Mouse (Mus musculus) CH12F3 (cell line): Measurements from ENCODE around the gene Negr1.
"Not testable (repeated sequence)": the region's sequence is repeated elsewhere in the genome, so short reads cannot be mapped to it uniquely, and the experiment has no call there.

Experiments used
- in situ Hi-C: fragments of 300-500 bp; cut with MboI; formaldehyde crosslinking; loops from 2 replicates; pipeline ENCODE4 v1.14.3; 2020; ENCODE audit warnings: low sequenced_read_pairs

Negr1 gene

GRCm38 (mm10) chr3:156987113-156987512 lies 425.5 kb downstream of the Negr1 start:
- in situ Hi-C loops, result no loop called here

- in situ Hi-C loops, result no loop called here
Measured at GRCm38 (mm10) chr3:156992171-156992570, 430.6 kb downstream of the Negr1 start.

- in situ Hi-C loops, result no loop called here
Measured at GRCm38 (mm10) chr3:156992811-156993210, 431.2 kb downstream of the Negr1 start.

GRCm38 (mm10) chr3:156999177-156999808 lies 437.7 kb downstream of the Negr1 start:
- in situ Hi-C loops, result no loop called here

GRCm38 (mm10) chr3:157021632-157022031 lies 460.0 kb downstream of the Negr1 start:
- in situ Hi-C loops, result no loop called here

GRCm38 (mm10) chr3:157024580-157024979 lies 463.0 kb downstream of the Negr1 start:
- in situ Hi-C loops, result no loop called here

- in situ Hi-C loops, result no loop called here
Measured at GRCm38 (mm10) chr3:157031513-157032142, 470.0 kb downstream of the Negr1 start.

- in situ Hi-C loops, result no loop called here
Measured at GRCm38 (mm10) chr3:157036016-157036415, 474.4 kb downstream of the Negr1 start.

- in situ Hi-C loops, result no loop called here
Measured at GRCm38 (mm10) chr3:157036568-157036967, 475.0 kb downstream of the Negr1 start.

GRCm38 (mm10) chr3:157040619-157041018 lies 479.0 kb downstream of the Negr1 start:
- in situ Hi-C loops, result no loop called here

- in situ Hi-C loops, result no loop called here
Measured at GRCm38 (mm10) chr3:157044565-157044964, 483.0 kb downstream of the Negr1 start.

- in situ Hi-C loops, result not testable (repeated sequence)
Measured at GRCm38 (mm10) chr3:157064438-157064837, 502.8 kb downstream of the Negr1 start.

- in situ Hi-C loops, result no loop called here
Measured at GRCm38 (mm10) chr3:157066331-157066730, 504.7 kb downstream of the Negr1 start.

- in situ Hi-C loops, result no loop called here
Measured at GRCm38 (mm10) chr3:157079250-157079965, 517.8 kb downstream of the Negr1 start.

GRCm38 (mm10) chr3:157079966-157080306 lies 518.3 kb downstream of the Negr1 start:
- in situ Hi-C loops, result no loop called here

GRCm38 (mm10) chr3:157080585-157080984 lies 519.0 kb downstream of the Negr1 start:
- in situ Hi-C loops, result no loop called here

GRCm38 (mm10) chr3:157082808-157083784 lies 521.5 kb downstream of the Negr1 start:
- in situ Hi-C loops, result no loop called here

GRCm38 (mm10) chr3:157085180-157085579 lies 523.6 kb downstream of the Negr1 start:
- in situ Hi-C loops, result no loop called here

- in situ Hi-C loops, result no loop called here
Measured at GRCm38 (mm10) chr3:157090051-157090450, 528.5 kb downstream of the Negr1 start.

- in situ Hi-C loops, result no loop called here
Measured at GRCm38 (mm10) chr3:157096284-157096683, 534.7 kb downstream of the Negr1 start.

GRCm38 (mm10) chr3:157097514-157097913 lies 535.9 kb downstream of the Negr1 start:
- in situ Hi-C loops, result no loop called here
